Mouse (Mus musculus) megakaryocyte, embryonic 14.5 days (primary cell): ENCODE measurements at regions not wholly inside any gene's neighbourhood (a gene's known extent, or its start where the extent isn't known, plus 50 kb on each side); places are given as distances from the start of the nearest gene placed in this dataset.

ENCODE experiments used
- H3K27me3 ChIP-seq: replicated peaks from 2 replicates; pipeline ENCODE3; 2012; ENCODE audit warnings: inconsistent platforms
- H3K36me3 ChIP-seq: replicated peaks from 2 replicates; pipeline ENCODE3; 2012; ENCODE audit warnings: low read length, inconsistent platforms, mixed read lengths
- H3K4me1 ChIP-seq: 2 replicates; pipeline ENCODE4 v1.6.1; 2012; ENCODE audit warnings: inconsistent platforms
- H3K4me3 ChIP-seq: replicated peaks from 2 replicates; pipeline ENCODE3; 2012; ENCODE audit warnings: moderate library complexity, mild to moderate bottlenecking, inconsistent platforms
- H3K9me3 ChIP-seq: 2 replicates; pipeline ENCODE4 v1.6.1; 2012; ENCODE audit warnings: inconsistent platforms
- FLI1 ChIP-seq: IDR thresholded peaks from 2 replicates; pipeline ENCODE4 v1.6.1; 2012; ENCODE audit warnings: low read length, inconsistent platforms, mixed read lengths
- GATA1 ChIP-seq: IDR thresholded peaks from 3 replicates; pipeline ENCODE4 v1.6.1; 2012; ENCODE audit warnings: mixed read lengths, low read length, inconsistent platforms, borderline replicate concordance

GRCm38 (mm10) chr12:9255661-9256486 lies 226.1 kb downstream of the Ttc32 start:
- H3K36me3 ChIP-seq = no peaks in the 10 kb centered on the region
- H3K9me3 ChIP-seq = peaks cover 17% of the 10 kb centered on the region; the same call in 1 of the 2 replicates
- H3K27me3 ChIP-seq = no peaks in the 10 kb centered on the region
- no peaks in the 10 kb centered on the region for H3K4me1 ChIP-seq
- no peak for TF ChIP-seq FLI1
- TF ChIP-seq GATA1 = no peak
- no peak overlapping the region for H3K4me3 ChIP-seq

- Histone ChIP-seq H3K4me1 (no peaks in the 10 kb centered on the region), H3K27me3 (no peaks in the 10 kb centered on the region), H3K36me3 (no peaks in the 10 kb centered on the region), H3K9me3 (peaks cover 17% of the 10 kb centered on the region; the same call in 1 of the 2 replicates), H3K4me3 (no peak overlapping the region)
- TF ChIP-seq GATA1 = no peak
- no peak for TF ChIP-seq FLI1
Measured at GRCm38 (mm10) chr12:9256487-9256820, 226.7 kb downstream of the Ttc32 start.

- H3K36me3 ChIP-seq = no peaks in the 10 kb centered on the region
- no peaks in the 10 kb centered on the region for H3K4me1 ChIP-seq
- TF ChIP-seq GATA1 = no peak
- TF ChIP-seq FLI1 = no peak
- peaks cover 17% of the 10 kb centered on the region; the same call in 1 of the 2 replicates for H3K9me3 ChIP-seq
- H3K4me3 ChIP-seq = no peak overlapping the region
- H3K27me3 ChIP-seq = no peaks in the 10 kb centered on the region
Measured at GRCm38 (mm10) chr12:9258221-9258620, 228.4 kb downstream of the Ttc32 start.

GRCm38 (mm10) chr12:9261662-9262061 lies 231.9 kb downstream of the Ttc32 start:
- no peaks in the 10 kb centered on the region for H3K27me3 ChIP-seq
- H3K4me1 ChIP-seq = no peaks in the 10 kb centered on the region
- no peak overlapping the region for H3K4me3 ChIP-seq
- TF ChIP-seq GATA1 (no peak), FLI1 (no peak)
- no peaks in the 10 kb centered on the region for H3K36me3 ChIP-seq
- H3K9me3 ChIP-seq = peaks cover 4% of the 10 kb centered on the region; the same call in 1 of the 2 replicates

- Histone ChIP-seq H3K4me3 (no peak overlapping the region), H3K36me3 (no peaks in the 10 kb centered on the region)
- TF ChIP-seq GATA1 (no peak), FLI1 (no peak)
Measured at GRCm38 (mm10) chr12:9266221-9266620, 236.4 kb downstream of the Ttc32 start.

GRCm38 (mm10) chr12:9271484-9271883 lies 241.7 kb downstream of the Ttc32 start:
- peaks cover 5% of the 10 kb centered on the region; the same call in 1 of the 2 replicates for H3K9me3 ChIP-seq
- no peaks in the 10 kb centered on the region for H3K27me3 ChIP-seq
- H3K4me3 ChIP-seq = peak overlapping the region; percentile 0
- TF ChIP-seq FLI1 (no peak), GATA1 (no peak)
- no peaks in the 10 kb centered on the region for H3K36me3 ChIP-seq
- no peaks in the 10 kb centered on the region for H3K4me1 ChIP-seq

More at GRCm38 (mm10) chr12:9266221-9266620, 236.4 kb downstream of the Ttc32 start:
- H3K4me1 ChIP-seq = no peaks in the 10 kb centered on the region
- H3K27me3 ChIP-seq = no peaks in the 10 kb centered on the region
- no peaks in the 10 kb centered on the region for H3K9me3 ChIP-seq

GRCm38 (mm10) chr12:9274181-9274580 lies 244.4 kb downstream of the Ttc32 start:
- no peaks in the 10 kb centered on the region for H3K4me1 ChIP-seq
- no peak overlapping the region for H3K4me3 ChIP-seq
- no peaks in the 10 kb centered on the region for H3K36me3 ChIP-seq
- H3K9me3 ChIP-seq = peaks cover 5% of the 10 kb centered on the region; the same call in 1 of the 2 replicates
- no peak for TF ChIP-seq FLI1
- TF ChIP-seq GATA1 = no peak
- no peaks in the 10 kb centered on the region for H3K27me3 ChIP-seq

GRCm38 (mm10) chr12:9275697-9276096 lies 245.9 kb downstream of the Ttc32 start:
- TF ChIP-seq FLI1 (no peak), GATA1 (no peak)
- Histone ChIP-seq H3K4me1 (no peaks in the 10 kb centered on the region), H3K36me3 (no peaks in the 10 kb centered on the region), H3K9me3 (peaks cover 5% of the 10 kb centered on the region; the same call in 1 of the 2 replicates), H3K27me3 (no peaks in the 10 kb centered on the region), H3K4me3 (no peak overlapping the region)

GRCm38 (mm10) chr12:9278735-9279134 lies 248.9 kb downstream of the Ttc32 start:
- H3K36me3 ChIP-seq = no peaks in the 10 kb centered on the region
- no peaks in the 10 kb centered on the region for H3K4me1 ChIP-seq
- peaks cover 5% of the 10 kb centered on the region; the same call in 1 of the 2 replicates for H3K9me3 ChIP-seq
- TF ChIP-seq GATA1 = no peak
- TF ChIP-seq FLI1 = no peak
- no peak overlapping the region for H3K4me3 ChIP-seq
- H3K27me3 ChIP-seq = no peaks in the 10 kb centered on the region

GRCm38 (mm10) chr12:9279893-9280605 lies 250.3 kb downstream of the Ttc32 start:
- H3K4me3 ChIP-seq = no peak overlapping the region
- no peak for TF ChIP-seq GATA1
- no peak for TF ChIP-seq FLI1
- no peaks in the 10 kb centered on the region for H3K36me3 ChIP-seq
- peaks cover 5% of the 10 kb centered on the region; the same call in 1 of the 2 replicates for H3K9me3 ChIP-seq
- no peaks in the 10 kb centered on the region for H3K27me3 ChIP-seq
- no peaks in the 10 kb centered on the region for H3K4me1 ChIP-seq
